Mouse (Mus musculus) kidney, postnatal 4 days (tissue): ENCODE data around the gene Phxr2.

Source experiments
- DNase-seq, 2 experiments: peaks; one replicate each; pipeline ENCODE4 v3.0.0; 2021; ENCODE audit warnings: mixed read lengths in 2 of 2

Gene Phxr2

GRCm38 (mm10) chr10:99132189-99132588 lies 6.1 kb upstream of the Phxr2 start:
- peak; percentile 57 to 70 for DNase-seq

GRCm38 (mm10) chr10:99131298-99131697 lies 5.2 kb upstream of the Phxr2 start:
- no peak for DNase-seq

GRCm38 (mm10) chr10:99130611-99131010 lies 4.5 kb upstream of the Phxr2 start:
- no peak for DNase-seq

GRCm38 (mm10) chr10:99127691-99128261 lies 1.7 kb upstream of the Phxr2 start:
- no peak for DNase-seq

GRCm38 (mm10) chr10:99126954-99127353 lies 829 bp upstream of the Phxr2 start:
- DNase-seq: no peak

GRCm38 (mm10) chr10:99119471-99119870 lies 6.7 kb downstream of the Phxr2 start:
- DNase-seq: no peak

- DNase-seq: no peak
Measured at GRCm38 (mm10) chr10:99118697-99119096, 7.4 kb downstream of the Phxr2 start.

- no peak for DNase-seq
Measured at GRCm38 (mm10) chr10:99117876-99118275, 8.2 kb downstream of the Phxr2 start.

- DNase-seq: peak in 1 of 2 experiments; percentile 20
Measured at GRCm38 (mm10) chr10:99116650-99117615, 9.2 kb downstream of the Phxr2 start.

GRCm38 (mm10) chr10:99116237-99116632 lies 9.9 kb downstream of the Phxr2 start:
- no peak for DNase-seq

GRCm38 (mm10) chr10:99115471-99116236 lies 10.5 kb downstream of the Phxr2 start:
- DNase-seq: no peak

- no peak for DNase-seq
Measured at GRCm38 (mm10) chr10:99114295-99114694, 11.8 kb downstream of the Phxr2 start.

- DNase-seq: no peak
Measured at GRCm38 (mm10) chr10:99113533-99113932, 12.6 kb downstream of the Phxr2 start.

- no peak for DNase-seq
Measured at GRCm38 (mm10) chr10:99108431-99108982, 17.6 kb downstream of the Phxr2 start.

GRCm38 (mm10) chr10:99107964-99108363 lies 18.2 kb downstream of the Phxr2 start, which contains the start of gene Galnt4:
Gene Galnt4 (plus strand): TSS chr10:99108159.
- DNase-seq: peak; percentile 80 to 89

GRCm38 (mm10) chr10:99106703-99107631 lies 19.2 kb downstream of the Phxr2 start, which contains the start of gene Poc1b:
Gene Poc1b (plus strand): TSS chr10:99107036.
- DNase-seq: peak; percentile 89 to 95

GRCm38 (mm10) chr10:99106311-99106702 lies 19.8 kb downstream of the Phxr2 start:
- no peak for DNase-seq

GRCm38 (mm10) chr10:99105522-99105921 lies 20.6 kb downstream of the Phxr2 start:
- DNase-seq: no peak

GRCm38 (mm10) chr10:99097374-99097773 lies 28.8 kb downstream of the Phxr2 start:
- DNase-seq: peak; percentile 48 to 50

- no peak for DNase-seq
Measured at GRCm38 (mm10) chr10:99095114-99095513, 31.0 kb downstream of the Phxr2 start.

GRCm38 (mm10) chr10:99093364-99093763 lies 32.8 kb downstream of the Phxr2 start:
- DNase-seq: no peak

- no peak for DNase-seq
Measured at GRCm38 (mm10) chr10:99089906-99090305, 36.2 kb downstream of the Phxr2 start.
